Mouse (Mus musculus) C2C12 (cell line): ENCODE data around the gene Pdzrn3. TPM values are rescaled to one million over a fixed set of nuclear protein-coding genes. Genes with fewer than 3 reads are reported as not detected.

ENCODE experiments used
- H3K27me3 ChIP-seq: one replicate; pipeline ENCODE4 v1.6.1; 2011; ENCODE audit not compliant: control insufficient read depth, insufficient read depth, insufficient read length
- H3K36me3 ChIP-seq: one replicate; pipeline ENCODE4 v1.6.1; 2011; ENCODE audit not compliant: control insufficient read depth, insufficient read depth
- H3K4me3 ChIP-seq: one replicate; pipeline ENCODE4 v1.5.1; 2011; ENCODE audit warnings: mild to moderate bottlenecking, control low read depth; ENCODE audit not compliant: poor library complexity, insufficient read depth, severe bottlenecking
- H3K79me2 ChIP-seq: one replicate; pipeline ENCODE4 v1.6.1; 2011; ENCODE audit not compliant: control insufficient read depth, insufficient read depth
- H3K79me3 ChIP-seq: one replicate; pipeline ENCODE4 v1.6.1; 2011; ENCODE audit warnings: low read depth, control low read depth
- H3ac ChIP-seq: one replicate; pipeline ENCODE3; 2011; ENCODE audit warnings: low read depth; ENCODE audit not compliant: control insufficient read depth, insufficient read length
- CEBPB ChIP-seq: IDR thresholded peaks from one replicate; pipeline ENCODE4 v1.6.1; 2011; ENCODE audit warnings: low read depth, mild to moderate bottlenecking, control low read depth, moderate library complexity
- CTCF ChIP-seq: IDR thresholded peaks from one replicate; pipeline ENCODE4 v1.5.1; 2011; ENCODE audit not compliant: control insufficient read depth, insufficient read depth, insufficient read length
- FOSL1 ChIP-seq: IDR thresholded peaks from one replicate; pipeline ENCODE4 v1.8.0; 2011; ENCODE audit warnings: mild to moderate bottlenecking, low read length; ENCODE audit not compliant: poor library complexity, insufficient read depth, severe bottlenecking
- MAX ChIP-seq: IDR thresholded peaks from one replicate; pipeline ENCODE4 v1.6.1; 2011; ENCODE audit warnings: mild to moderate bottlenecking, control low read depth
- MYOD1 ChIP-seq: IDR thresholded peaks from one replicate; pipeline ENCODE4 v1.6.1; 2011; ENCODE audit warnings: low read depth; ENCODE audit not compliant: control insufficient read depth, insufficient read length
- MYOG ChIP-seq: IDR thresholded peaks from one replicate; pipeline ENCODE4 v1.6.1; 2011; ENCODE audit not compliant: control insufficient read depth, insufficient read length; ENCODE audit errors: extremely low read depth
- USF1 ChIP-seq: IDR thresholded peaks from one replicate; pipeline ENCODE4 v1.6.1; 2011; ENCODE audit warnings: low read depth, mild to moderate bottlenecking, control low read depth, moderate library complexity
- polyA plus RNA-seq: library from polyadenylated mRNA; unstranded; fragments of >200 nt; fragmentation: generic; extraction: Trizol; gene quantifications from one replicate; pipeline ENCODE4 v1.2.1, GENCODE M21; 2012; ENCODE audit warnings: missing spikeins

The Pdzrn3 gene
- polyA plus RNA-seq, 1 experiment = 10.5 TPM

- no peaks in the 10 kb centered on the region for H3K27me3 ChIP-seq
- no peaks in the 10 kb centered on the region for H3K36me3 ChIP-seq
- no peaks in the 10 kb centered on the region for H3K79me3 ChIP-seq
- TF ChIP-seq MAX (no peak), USF1 (no peak)
- no peak overlapping the region for H3ac ChIP-seq
- no peak overlapping the region for H3K4me3 ChIP-seq
- no peaks in the 10 kb centered on the region for H3K79me2 ChIP-seq
Observed at GRCm38 (mm10) chr6:101243189-101243815, 134.4 kb downstream of the Pdzrn3 start.

- TF ChIP-seq MYOD1 = no peak
- no peak for TF ChIP-seq CTCF
- no peak for TF ChIP-seq CEBPB
- TF ChIP-seq MAX = no peak
- TF ChIP-seq MYOG = no peak
- TF ChIP-seq USF1 = no peak
- no peak for TF ChIP-seq FOSL1
- H3K79me2 ChIP-seq = no peaks in the 10 kb centered on the region
- H3K79me3 ChIP-seq = no peaks in the 10 kb centered on the region
Observed at GRCm38 (mm10) chr6:101236641-101237246, 141.0 kb downstream of the Pdzrn3 start.

GRCm38 (mm10) chr6:101236230-101236629 is 141.5 kb downstream of the Pdzrn3 start:
- Histone ChIP-seq H3K79me2 (no peaks in the 10 kb centered on the region), H3K4me3 (no peak overlapping the region), H3K79me3 (no peaks in the 10 kb centered on the region), H3ac (no peak overlapping the region), H3K36me3 (no peaks in the 10 kb centered on the region), H3K27me3 (no peaks in the 10 kb centered on the region)
- no peak for TF ChIP-seq CEBPB
- no peak for TF ChIP-seq MYOG
- no peak for TF ChIP-seq CTCF
- TF ChIP-seq FOSL1 = no peak
- no peak for TF ChIP-seq MAX
- TF ChIP-seq USF1 = no peak
- no peak for TF ChIP-seq MYOD1

More at GRCm38 (mm10) chr6:101236641-101237246, 141.0 kb downstream of the Pdzrn3 start:
- Histone ChIP-seq H3K27me3 (no peaks in the 10 kb centered on the region), H3K36me3 (no peaks in the 10 kb centered on the region), H3ac (no peak overlapping the region), H3K4me3 (no peak overlapping the region)

GRCm38 (mm10) chr6:101234349-101234748 is 143.3 kb downstream of the Pdzrn3 start:
- Histone ChIP-seq H3K27me3 (no peaks in the 10 kb centered on the region), H3K36me3 (no peaks in the 10 kb centered on the region), H3K79me3 (peaks cover 1% of the 10 kb centered on the region), H3ac (no peak overlapping the region), H3K4me3 (no peak overlapping the region), H3K79me2 (no peaks in the 10 kb centered on the region)
- no peak for TF ChIP-seq MYOG
- no peak for TF ChIP-seq CTCF
- TF ChIP-seq FOSL1 = no peak
- no peak for TF ChIP-seq MAX

- Histone ChIP-seq H3K36me3 (no peaks in the 10 kb centered on the region), H3ac (no peak overlapping the region), H3K27me3 (no peaks in the 10 kb centered on the region), H3K4me3 (no peak overlapping the region), H3K79me3 (peaks cover 1% of the 10 kb centered on the region), H3K79me2 (no peaks in the 10 kb centered on the region)
- TF ChIP-seq MYOD1 (no peak), MYOG (no peak), USF1 (no peak), FOSL1 (no peak), CTCF (no peak)
Observed at GRCm38 (mm10) chr6:101233680-101234079, 144.0 kb downstream of the Pdzrn3 start.

GRCm38 (mm10) chr6:101227294-101227855 is 150.3 kb downstream of the Pdzrn3 start:
- Histone ChIP-seq H3K36me3 (no peaks in the 10 kb centered on the region), H3K27me3 (no peaks in the 10 kb centered on the region), H3K4me3 (no peak overlapping the region), H3K79me3 (peaks cover 1% of the 10 kb centered on the region), H3ac (no peak overlapping the region), H3K79me2 (no peaks in the 10 kb centered on the region)
- TF ChIP-seq FOSL1 (no peak), MYOD1 (no peak)
